In the genomic region with DNA sequence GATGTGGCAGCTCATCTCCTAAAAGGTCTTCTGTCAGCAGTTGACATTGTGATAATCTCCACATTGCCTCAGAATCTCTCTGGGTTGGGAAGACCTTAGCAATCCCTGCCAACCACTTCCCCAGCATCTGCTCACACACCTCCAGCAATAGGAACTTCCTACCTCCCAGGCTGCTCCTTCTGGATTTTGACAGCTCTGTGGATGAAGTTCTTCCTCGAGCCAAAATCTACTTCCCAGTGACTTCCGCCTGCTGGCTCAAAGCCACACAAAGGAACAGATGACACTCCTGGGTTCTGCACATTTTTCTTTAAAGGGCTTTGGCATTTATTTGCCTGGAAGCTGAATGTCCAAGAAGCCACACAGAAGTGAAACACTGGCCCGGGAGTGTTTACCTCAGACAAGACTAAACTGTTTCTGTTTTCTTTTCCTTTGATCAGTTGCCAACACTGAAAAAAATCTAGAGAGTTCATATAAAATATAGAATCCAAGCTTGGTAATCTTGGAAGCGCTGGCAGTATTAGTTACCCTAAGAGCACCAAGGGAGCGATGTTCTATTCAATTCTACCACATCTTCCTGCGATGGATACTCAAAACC, we compare ENCODE assay signal across 14 mouse cellular contexts. TPM values are rescaled to one million over a fixed set of nuclear protein-coding genes. Genes with fewer than 3 reads are reported as not detected.
A peak's percentile ranks its signal among the peaks of the same experiment; 100 is the strongest.
DNase-seq lines count a peak whose midpoint lies in the region; ATAC-seq and TF ChIP-seq lines count a peak whose summit lies in the region.
"Had no signal": no experiment of that assay in that cellular context is flagged by ENCODE, and none has a peak within 500 bp of the region (broad histone marks: within the 10 kb centered on the region; RNA-seq: fewer than 3 reads in every experiment).

No protein-coding gene starts in this region.

- no peak overlapping the region for H3K27ac ChIP-seq in lung, embryonic 14.5 days (ENCODE audit: low read depth)
- H3K27ac ChIP-seq in kidney, postnatal 0 days, result no peak overlapping the region
- H3K27ac ChIP-seq in liver, embryonic 11.5 days (ENCODE audit: low read depth, low read length), result no peak overlapping the region
- H3K27ac ChIP-seq: forebrain, embryonic 13.5 days; hindbrain, embryonic 13.5 days; midbrain, embryonic 10.5 days; neural tube, embryonic 13.5 days had no signal

- H3K4me2 ChIP-seq in lung, embryonic 14.5 days, result no peak overlapping the region
- H3K4me2 ChIP-seq in kidney, postnatal 0 days (ENCODE audit: low read length), result no peak overlapping the region
- no peak overlapping the region for H3K4me2 ChIP-seq in liver, embryonic 11.5 days
- H3K4me2 ChIP-seq: forebrain, embryonic 13.5 days; hindbrain, embryonic 13.5 days; neural tube, embryonic 13.5 days had no signal

- H3K9ac ChIP-seq in lung, embryonic 14.5 days, result no peak overlapping the region
- no peak overlapping the region for H3K9ac ChIP-seq in kidney, postnatal 0 days (ENCODE audit: low read depth, low read length)
- no peak overlapping the region for H3K9ac ChIP-seq in liver, embryonic 11.5 days (ENCODE audit: low read depth, low read length)
- H3K9ac ChIP-seq: forebrain, embryonic 13.5 days; hindbrain, embryonic 13.5 days; neural tube, embryonic 13.5 days had no signal

- no peaks in the 10 kb centered on the region for H3K27me3 ChIP-seq in lung, embryonic 14.5 days (ENCODE audit: insufficient read depth, low read length)
- H3K27me3 ChIP-seq in kidney, postnatal 0 days (ENCODE audit: insufficient read depth, low read length), result no peaks in the 10 kb centered on the region
- no peaks in the 10 kb centered on the region for H3K27me3 ChIP-seq in liver, embryonic 11.5 days (replicated peaks; ENCODE audit: control insufficient read depth, insufficient read depth, low read length)
- H3K27me3 ChIP-seq: forebrain, embryonic 13.5 days; hindbrain, embryonic 13.5 days; neural tube, embryonic 13.5 days had no signal

- peak; percentile 8 for DNase-seq in cerebellum, adult 9-11 months
- peak; percentile 80 for DNase-seq in lung, embryonic 14.5 days
- DNase-seq in lung, adult 18-20 months, result no peak
- DNase-seq in kidney, postnatal 0 days (ENCODE audit: low spot score), result peak; percentile 10
- peak; percentile 23 for DNase-seq in right cerebral cortex, postnatal 14 days
- no peak for DNase-seq in liver, embryonic 11.5 days (ENCODE audit: low spot score)
- no peak for DNase-seq in heart, postnatal 4 days
- DNase-seq: thymus, postnatal 4 days had no signal

- TF ChIP-seq CTCF in lung, embryonic 14.5 days (IDR thresholded peaks at IDR 0.05; ENCODE audit: low read depth), result no peak
- no peak for TF ChIP-seq CTCF in kidney, postnatal 0 days (IDR thresholded peaks at IDR 0.05; ENCODE audit: low read depth)

- no peaks in the 10 kb centered on the region for H3K9me3 ChIP-seq in lung, embryonic 14.5 days (ENCODE audit: low read depth, low read length)
- no peaks in the 10 kb centered on the region for H3K9me3 ChIP-seq in kidney, postnatal 0 days (replicated peaks; ENCODE audit: low read length)
- no peaks in the 10 kb centered on the region for H3K9me3 ChIP-seq in liver, embryonic 11.5 days (ENCODE audit: control insufficient read depth, low read length)
- H3K9me3 ChIP-seq: forebrain, embryonic 13.5 days; hindbrain, embryonic 13.5 days; midbrain, embryonic 10.5 days; neural tube, embryonic 13.5 days had no signal

- no peak for ATAC-seq in cerebellum, adult (ENCODE audit: insufficient number of reproducible peaks, low FRiP score, low TSS enrichment)
- ATAC-seq in lung, embryonic 14.5 days (ENCODE audit: insufficient read depth), result no peak; the same call in 1 of the 2 replicates
- ATAC-seq in kidney, postnatal 0 days (replicated peaks; ENCODE audit: low FRiP score, low read depth), result no peak
- no peak for ATAC-seq in liver, embryonic 11.5 days (replicated peaks; ENCODE audit: low FRiP score)
- ATAC-seq: forebrain, embryonic 13.5 days; Patski had no signal

- H3K4me1 ChIP-seq in lung, embryonic 14.5 days (ENCODE audit: insufficient read depth), result no peaks in the 10 kb centered on the region
- peaks cover 2% of the 10 kb centered on the region; the same call in 1 of the 2 replicates for H3K4me1 ChIP-seq in kidney, postnatal 0 days (replicated peaks; ENCODE audit: insufficient read depth, low read length)
- no peaks in the 10 kb centered on the region for H3K4me1 ChIP-seq in liver, embryonic 11.5 days (replicated peaks; ENCODE audit: control insufficient read depth, insufficient read depth, low read length)
- H3K4me1 ChIP-seq: forebrain, embryonic 13.5 days; hindbrain, embryonic 13.5 days; midbrain, embryonic 10.5 days; neural tube, embryonic 13.5 days had no signal

- H3K4me3 ChIP-seq in lung, embryonic 14.5 days (ENCODE audit: low read depth, low read length), result no peak overlapping the region
- no peak overlapping the region for H3K4me3 ChIP-seq in kidney, postnatal 0 days (replicated peaks; ENCODE audit: low read depth, low read length)
- no peak overlapping the region for H3K4me3 ChIP-seq in liver, embryonic 11.5 days (ENCODE audit: low read depth, low read length)
- H3K4me3 ChIP-seq: forebrain, embryonic 13.5 days; hindbrain, embryonic 13.5 days; midbrain, embryonic 10.5 days; neural tube, embryonic 13.5 days had no signal

- no peaks in the 10 kb centered on the region for H3K36me3 ChIP-seq in lung, embryonic 14.5 days (ENCODE audit: insufficient read depth)
- no peaks in the 10 kb centered on the region for H3K36me3 ChIP-seq in kidney, postnatal 0 days (ENCODE audit: insufficient read depth, low read length)
- H3K36me3 ChIP-seq in liver, embryonic 11.5 days (ENCODE audit: control insufficient read depth, insufficient read depth, low read length), result no peaks in the 10 kb centered on the region
- H3K36me3 ChIP-seq: hindbrain, embryonic 13.5 days; midbrain, embryonic 10.5 days; neural tube, embryonic 13.5 days had no signal

- 42% methylated on average over 6 of the region's 6 CpGs for WGBS in lung, embryonic 14.5 days
- WGBS in kidney, postnatal 0 days, result 63% methylated on average over 6 of the region's 6 CpGs
- 78% methylated on average over 6 of the region's 6 CpGs for WGBS in liver, embryonic 11.5 days

RNA-seq across cellular contexts. Expression of a gene that starts 40.8 kb away (rescaled TPM):
- polyA plus RNA-seq in lung, embryonic 14.5 days (2014; fragmentation: Nextera tagmentation; extraction: Ambion mirVana), result 9.1 and 10.5 TPM in 2 replicates
- 10.2 and 10.5 TPM in 2 replicates for polyA plus RNA-seq in kidney, postnatal 0 days (2015; fragmentation: Nextera tagmentation; extraction: Ambion mirVana)
- polyA plus RNA-seq in liver, embryonic 11.5 days (2014; fragmentation: Nextera tagmentation; extraction: Ambion mirVana), result 2.2 and 2.3 TPM in 2 replicates
- 10 to 100 TPM; 22.0 to 24.5 TPM for total RNA-seq in heart, postnatal 4 days (2021)

Comparison
In these comparisons a context has a peak if more than half of its experiments do, and no peak if none do; other contexts are left out.
1. DNase-seq: peak in cerebellum, adult 9-11 months (single experiment), lung, embryonic 14.5 days (single experiment), kidney, postnatal 0 days (single experiment) and right cerebral cortex, postnatal 14 days (single experiment); none in lung, adult 18-20 months (0 of 2), liver, embryonic 11.5 days (single experiment) and heart, postnatal 4 days (single experiment).